Comparison of ENCODE assay signal across 26 mouse cellular contexts in genomic region chr6:82457163-82457763, GRCm38 (mm10). TPM values are rescaled to one million over a fixed set of nuclear protein-coding genes. Genes with fewer than 3 reads are reported as not detected.
DNase-seq lines count a peak whose midpoint lies in the region; ATAC-seq and TF ChIP-seq lines count a peak whose summit lies in the region.
"Had no signal": no experiment of that assay in that cellular context is flagged by ENCODE, and none has a peak within 500 bp of the region (broad histone marks: within the 10 kb centered on the region; RNA-seq: fewer than 3 reads in every experiment).

No protein-coding gene starts in this region.

- no peaks in the 10 kb centered on the region for H3K4me1 ChIP-seq in kidney, embryonic 15.5 days
- no peaks in the 10 kb centered on the region for H3K4me1 ChIP-seq in kidney, postnatal 0 days (replicated peaks; ENCODE audit: insufficient read depth, low read length)
- H3K4me1 ChIP-seq: embryonic facial prominence, embryonic 10.5 days; embryonic facial prominence, embryonic 12.5 days had no signal

- WGBS in kidney, embryonic 15.5 days = 45% methylated on average over 7 of the region's 7 CpGs
- WGBS in kidney, postnatal 0 days = 46% methylated on average over 7 of the region's 7 CpGs

- no peak overlapping the region for H3K4me3 ChIP-seq in kidney, embryonic 15.5 days (replicated peaks)
- no peak overlapping the region for H3K4me3 ChIP-seq in kidney, postnatal 0 days (replicated peaks; ENCODE audit: low read depth, low read length)
- H3K4me3 ChIP-seq: embryonic facial prominence, embryonic 10.5 days; embryonic facial prominence, embryonic 12.5 days; forebrain, embryonic 13.5 days; forebrain, embryonic 15.5 days had no signal

- no peaks in the 10 kb centered on the region; the same call in 1 of the 2 replicates for H3K27me3 ChIP-seq in kidney, embryonic 15.5 days
- no peaks in the 10 kb centered on the region for H3K27me3 ChIP-seq in kidney, postnatal 0 days (ENCODE audit: insufficient read depth, low read length)
- H3K27me3 ChIP-seq: embryonic facial prominence, embryonic 12.5 days; forebrain, embryonic 13.5 days; forebrain, embryonic 15.5 days had no signal

- no peak overlapping the region for H3K4me2 ChIP-seq in kidney, embryonic 15.5 days
- H3K4me2 ChIP-seq in kidney, postnatal 0 days (ENCODE audit: low read length) = no peak overlapping the region
- H3K4me2 ChIP-seq: embryonic facial prominence, embryonic 12.5 days; forebrain, embryonic 13.5 days; forebrain, embryonic 15.5 days had no signal

- no peaks in the 10 kb centered on the region for H3K9me3 ChIP-seq in kidney, embryonic 15.5 days (replicated peaks)
- H3K9me3 ChIP-seq in kidney, postnatal 0 days (replicated peaks; ENCODE audit: low read length) = no peaks in the 10 kb centered on the region
- H3K9me3 ChIP-seq: embryonic facial prominence, embryonic 10.5 days; embryonic facial prominence, embryonic 12.5 days; forebrain, embryonic 13.5 days; forebrain, embryonic 15.5 days had no signal

- no peak for TF ChIP-seq CTCF in kidney, postnatal 0 days (IDR thresholded peaks at IDR 0.05; ENCODE audit: low read depth)

- no peak overlapping the region for H3K9ac ChIP-seq in kidney, embryonic 15.5 days
- no peak overlapping the region for H3K9ac ChIP-seq in kidney, postnatal 0 days (ENCODE audit: low read depth, low read length)
- H3K9ac ChIP-seq: embryonic facial prominence, embryonic 12.5 days; forebrain, embryonic 13.5 days; forebrain, embryonic 15.5 days had no signal

- intact Hi-C loops in heart, postnatal 14 days (cut with DNase I) = no loop called here

- peak; percentile 17 for DNase-seq in heart, adult 11 months
- DNase-seq in heart, postnatal 14 days = no peak
- DNase-seq in kidney, adult 11 months = no peak
- DNase-seq in kidney, postnatal 0 days (ENCODE audit: low spot score) = peak; percentile 41
- DNase-seq in kidney, postnatal 4 days = no peak
- DNase-seq: adrenal gland, adult 8-10 months; adrenal gland, postnatal 14 days; adrenal gland, postnatal 36 days; B cell, adult 2 months; cerebellum, adult 11-12 months; cerebellum, adult 2 months; cerebellum, adult 9-10 months; cerebellum, postnatal 10 days; cerebellum, postnatal 25 days had no signal

- peak; percentile 76 for ATAC-seq in kidney, embryonic 15.5 days (replicated peaks; ENCODE audit: low FRiP score)
- peak; percentile 40; the same call in 1 of the 2 replicates for ATAC-seq in kidney, postnatal 0 days (replicated peaks; ENCODE audit: low FRiP score, low read depth)
- ATAC-seq: activated CD4-positive, CD25-positive, alpha-beta regulatory T cell, adult 4 months; CD4-positive, CD25-positive, alpha-beta regulatory T cell, adult 4 months; forebrain, embryonic 13.5 days; forebrain, embryonic 15.5 days; Patski had no signal

- H3K36me3 ChIP-seq in kidney, embryonic 15.5 days = no peaks in the 10 kb centered on the region
- H3K36me3 ChIP-seq in kidney, postnatal 0 days (ENCODE audit: insufficient read depth, low read length) = no peaks in the 10 kb centered on the region
- H3K36me3 ChIP-seq: embryonic facial prominence, embryonic 10.5 days; embryonic facial prominence, embryonic 12.5 days; forebrain, embryonic 15.5 days; G1E had no signal

- no peak overlapping the region for H3K27ac ChIP-seq in kidney, embryonic 15.5 days
- no peak overlapping the region for H3K27ac ChIP-seq in kidney, postnatal 0 days
- H3K27ac ChIP-seq: embryonic facial prominence, embryonic 10.5 days; embryonic facial prominence, embryonic 12.5 days; forebrain, embryonic 13.5 days; forebrain, embryonic 15.5 days had no signal

RNA-seq across cellular contexts. Expression of gene Tacr1, which starts 55.1 kb away (rescaled TPM):
- total RNA-seq in heart, postnatal 14 days (2021) = not detected
- polyA plus RNA-seq in kidney, embryonic 15.5 days (2015; fragmentation: Nextera tagmentation; extraction: Ambion mirVana) = 0.17 and 0.30 TPM in 2 replicates
- polyA plus RNA-seq in kidney, postnatal 0 days (2015; fragmentation: Nextera tagmentation; extraction: Ambion mirVana) = 0.14 and 0.19 TPM in 2 replicates
- total RNA-seq: adrenal gland, adult 18-20 months; adrenal gland, adult 8-10 months; adrenal gland, postnatal 14 days; adrenal gland, postnatal 36 days; CH12.LX had no signal
- polyA plus RNA-seq: activated CD4-positive, CD25-positive, alpha-beta regulatory T cell, adult 4 months; CD4-positive, CD25-positive, alpha-beta regulatory T cell, adult 4 months; forebrain, embryonic 11.5 days; G1E had no signal

Comparison
In these comparisons a context has a peak if more than half of its experiments do, and no peak if none do; other contexts are left out.
1. DNase-seq: peak in heart, adult 11 months (single experiment) and kidney, postnatal 0 days (single experiment); none in heart, postnatal 14 days (0 of 2), kidney, adult 11 months (single experiment) and kidney, postnatal 4 days (0 of 2).